Comparison of ENCODE assay signal across 10 mouse cellular contexts in the genomic region with DNA sequence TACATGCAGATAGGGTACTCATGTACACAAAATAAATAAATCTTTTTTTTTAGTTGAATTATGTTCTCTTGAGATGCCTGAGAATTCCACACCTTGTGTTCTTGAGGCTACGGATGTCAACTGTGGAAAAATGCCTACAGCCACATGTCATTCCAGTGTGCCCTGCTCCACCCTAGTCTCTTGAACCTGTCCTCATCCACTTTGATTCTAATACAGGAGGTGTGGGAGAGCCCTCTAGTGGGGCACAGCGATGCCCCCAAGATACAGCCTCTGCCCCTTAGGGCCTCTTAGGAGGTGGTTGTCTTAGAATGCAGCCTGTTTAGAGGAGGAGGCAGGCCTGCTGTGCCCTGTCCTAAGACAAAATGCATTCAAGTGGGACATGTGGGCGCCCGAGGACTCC. TPM values are rescaled to one million over a fixed set of nuclear protein-coding genes. Genes with fewer than 3 reads are reported as not detected.
DNase-seq lines count a peak whose midpoint lies in the region; ATAC-seq and TF ChIP-seq lines count a peak whose summit lies in the region.
"Had no signal": no experiment of that assay in that cellular context is flagged by ENCODE, and none has a peak within 500 bp of the region (broad histone marks: within the 10 kb centered on the region; RNA-seq: fewer than 3 reads in every experiment).

No protein-coding gene starts in this region.

- no peak overlapping the region for H3K4me3 ChIP-seq in hindbrain, postnatal 0 days (ENCODE audit: low read length)
- H3K4me3 ChIP-seq in hindbrain, embryonic 12.5 days = no peak overlapping the region
- H3K4me3 ChIP-seq in thymus, adult 2 months (ENCODE audit: control insufficient read depth, insufficient read depth, low read length) = no peak overlapping the region

- H3K9ac ChIP-seq in hindbrain, postnatal 0 days (replicated peaks; ENCODE audit: low read length) = no peak overlapping the region
- no peak overlapping the region for H3K9ac ChIP-seq in hindbrain, embryonic 12.5 days
- H3K9ac ChIP-seq: liver, embryonic 14.5 days had no signal

- no peaks in the 10 kb centered on the region for H3K9me3 ChIP-seq in hindbrain, postnatal 0 days (ENCODE audit: low read length)
- no peaks in the 10 kb centered on the region for H3K9me3 ChIP-seq in hindbrain, embryonic 12.5 days (replicated peaks)

- H3K4me1 ChIP-seq in hindbrain, postnatal 0 days (ENCODE audit: insufficient read depth, low read length) = peaks cover 6% of the 10 kb centered on the region; the same call in 1 of the 2 replicates
- peaks cover 17% of the 10 kb centered on the region for H3K4me1 ChIP-seq in hindbrain, embryonic 12.5 days
- H3K4me1 ChIP-seq in thymus, adult 2 months (replicated peaks; ENCODE audit: control insufficient read depth, insufficient read depth, low read length) = peaks cover 32% of the 10 kb centered on the region

- H3K4me2 ChIP-seq in hindbrain, postnatal 0 days (ENCODE audit: low read depth, low read length) = no peak overlapping the region
- H3K4me2 ChIP-seq in hindbrain, embryonic 12.5 days (replicated peaks) = no peak overlapping the region

- H3K27me3 ChIP-seq in hindbrain, postnatal 0 days (ENCODE audit: insufficient read depth, low read length) = no peaks in the 10 kb centered on the region
- H3K27me3 ChIP-seq in hindbrain, embryonic 12.5 days = no peaks in the 10 kb centered on the region
- H3K27me3 ChIP-seq in thymus, adult 2 months (ENCODE audit: control insufficient read depth, insufficient read depth, low read length) = no peaks in the 10 kb centered on the region

- no peak for ATAC-seq in hindbrain, postnatal 0 days
- no peak for ATAC-seq in hindbrain, embryonic 12.5 days (ENCODE audit: low FRiP score)
- ATAC-seq: inflammation-experienced regulatory T-cells, adult 6 months had no signal

- H3K27ac ChIP-seq in hindbrain, postnatal 0 days = no peak overlapping the region; the same call in 1 of the 2 replicates
- no peak overlapping the region for H3K27ac ChIP-seq in hindbrain, embryonic 12.5 days
- H3K27ac ChIP-seq in thymus, adult 2 months (ENCODE audit: control insufficient read depth, insufficient read depth, low read length) = no peak overlapping the region
- H3K27ac ChIP-seq: liver, embryonic 14.5 days had no signal

- peak; percentile 19; the same call in 1 of the 2 replicates for TF ChIP-seq CTCF in hindbrain, postnatal 0 days (IDR thresholded peaks at IDR 0.05; ENCODE audit: low read depth)
- TF ChIP-seq CTCF in thymus, adult 2 months (IDR thresholded peaks at IDR 0.05; ENCODE audit: borderline replicate concordance, control insufficient read depth, extremely low read depth, insufficient read depth, low read length, poor library complexity) = 0 out of 2 replicates have a peak, but pooled peaks have one; percentile 19

- no peak for DNase-seq in hindbrain, postnatal 0 days (ENCODE audit: low spot score)
- DNase-seq in thymus, adult 2 months = peak; percentile 43
- DNase-seq in thymus, postnatal 10 days (ENCODE audit: low spot score in 2 of 2) = no peak
- DNase-seq in naive thymus-derived CD4-positive, alpha-beta T cell, adult 2 months (ENCODE audit: low read depth) = peak; percentile 52
- no peak for DNase-seq in ovary, postnatal 14 days (ENCODE audit: low spot score)
- DNase-seq in frontal cortex, adult 2 months (ENCODE audit: extremely low spot score in 1 of 2, low spot score in 1 of 2) = no peak

- no peaks in the 10 kb centered on the region for H3K36me3 ChIP-seq in hindbrain, postnatal 0 days (ENCODE audit: insufficient read depth, low read length)
- H3K36me3 ChIP-seq in hindbrain, embryonic 12.5 days = no peaks in the 10 kb centered on the region
- no peaks in the 10 kb centered on the region for H3K36me3 ChIP-seq in thymus, adult 2 months (ENCODE audit: control insufficient read depth, insufficient read depth, low read length)

- 72% methylated on average over 4 of the region's 4 CpGs for whole genome bisulfite sequencing in hindbrain, postnatal 0 days
- WGBS in hindbrain, embryonic 12.5 days = 86% methylated on average over 4 of the region's 4 CpGs
- WGBS in thymus, adult 2 months = 70% methylated on average over 4 of the region's 4 CpGs

- no peak for TF ChIP-seq POLR2A in thymus, adult 2 months (IDR thresholded peaks at IDR 0.05; ENCODE audit: control insufficient read depth, extremely low read depth, insufficient read depth, low read length, poor library complexity)

RNA-seq across cellular contexts. Expression of gene Rasa3, which starts 10.5 kb away (rescaled TPM):
- total RNA-seq in hindbrain, postnatal 0 days (2014; rRNA removed) = 84.7 and 85.2 TPM in 2 replicates
- 29.4 and 33.5 TPM in 2 replicates for polyA plus RNA-seq in hindbrain, postnatal 0 days (2015; fragmentation: Nextera tagmentation; extraction: Ambion mirVana)
- polyA plus RNA-seq in hindbrain, embryonic 12.5 days (2016; fragmentation: Nextera tagmentation; extraction: Ambion mirVana) = 30.0 and 31.4 TPM in 2 replicates
- 52.7 and 57.5 TPM in 2 replicates for polyA plus RNA-seq in thymus, adult 2 months (2012; rRNA removed)
- polyA plus RNA-seq in frontal cortex, adult 2 months (2012; rRNA removed) = 86.7 and 95.6 TPM in 2 replicates

RNA-seq across cellular contexts. Expression of gene Cfap97d2, which starts 17.7 kb away (rescaled TPM):
- 0.54 and 0.84 TPM in 2 replicates for total RNA-seq in hindbrain, postnatal 0 days (2014; rRNA removed)
- 1.8 TPM in 2 replicates for polyA plus RNA-seq in hindbrain, postnatal 0 days (2015; fragmentation: Nextera tagmentation; extraction: Ambion mirVana)
- polyA plus RNA-seq in hindbrain, embryonic 12.5 days (2016; fragmentation: Nextera tagmentation; extraction: Ambion mirVana) = 2.3 and 2.6 TPM in 2 replicates
- not detected in 2 replicates for polyA plus RNA-seq in thymus, adult 2 months (2012; rRNA removed)
- 2.5 and 2.7 TPM in 2 replicates for polyA plus RNA-seq in frontal cortex, adult 2 months (2012; rRNA removed)
- total RNA-seq: gastrocnemius, adult 8-10 months had no signal
- polyA plus RNA-seq: inflammation-experienced regulatory T-cells, adult 6 months had no signal

Comparison
In these comparisons a context has a peak if more than half of its experiments do, and no peak if none do; other contexts are left out.
1. DNase-seq: peak in thymus, adult 2 months (single experiment) and naive thymus-derived CD4-positive, alpha-beta T cell, adult 2 months (single experiment); none in hindbrain, postnatal 0 days (single experiment), thymus, postnatal 10 days (0 of 2), ovary, postnatal 14 days (single experiment) and frontal cortex, adult 2 months (0 of 2).